Mouse (Mus musculus) lung, postnatal 25 days (tissue): Measurements from ENCODE around the gene Trim34a.
"Not testable (repeated sequence)": the region's sequence is repeated elsewhere in the genome, so short reads cannot be mapped to it uniquely, and the experiment has no call there.

Source experiments
- DNase-seq: peaks from one replicate; pipeline ENCODE4 v3.0.0; 2022; ENCODE audit warnings: low spot score

The Trim34a gene

DNA sequence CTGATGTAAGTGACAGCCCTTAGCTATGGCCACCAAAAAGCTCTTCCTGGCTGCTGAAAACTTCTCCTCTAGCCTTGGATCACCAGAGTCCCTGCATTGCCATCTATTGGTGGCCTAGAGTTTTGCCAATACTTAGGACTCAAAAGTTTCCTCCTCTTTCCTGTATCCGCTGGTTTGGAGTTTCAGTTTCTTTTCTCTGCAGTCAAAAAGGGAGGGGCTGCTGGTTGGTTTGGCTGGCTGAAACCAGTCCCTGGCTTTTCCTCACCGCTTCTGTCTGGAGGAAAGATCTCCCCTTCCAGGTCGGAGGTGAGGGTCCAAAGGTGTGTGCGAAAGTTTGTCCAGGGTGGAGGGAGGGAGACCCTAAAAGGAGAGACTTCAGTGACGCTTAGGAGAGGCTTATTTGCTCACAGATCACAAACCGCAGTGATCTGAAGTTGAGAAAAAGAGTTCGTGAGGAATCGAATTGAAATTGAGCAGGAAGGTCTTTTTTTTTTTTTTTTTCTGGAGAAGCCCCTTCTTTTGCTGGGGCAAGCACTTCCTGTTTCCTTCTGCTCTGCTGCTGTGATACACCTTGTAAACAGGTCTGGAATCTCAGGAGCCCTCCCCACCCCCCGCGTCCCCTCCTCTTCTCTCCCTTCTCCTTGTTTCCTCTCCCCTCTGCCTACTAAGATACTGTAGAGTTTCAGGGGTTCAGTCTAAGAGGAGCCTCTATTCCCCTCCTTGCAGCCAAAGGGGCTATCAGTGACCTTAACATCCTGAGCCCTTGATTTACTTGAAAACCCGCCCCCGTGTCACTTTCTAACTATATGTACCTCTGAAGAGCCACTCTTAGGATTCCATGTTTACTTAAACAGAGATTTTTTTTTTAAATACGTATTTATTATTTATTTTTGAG lies at the start of gene Trim34a:
Gene Trim34a, plus strand, starts transcription at position 171 of the 895 bp plus-strand sequence.
- DNase-seq, result peak; percentile 90

DNA sequence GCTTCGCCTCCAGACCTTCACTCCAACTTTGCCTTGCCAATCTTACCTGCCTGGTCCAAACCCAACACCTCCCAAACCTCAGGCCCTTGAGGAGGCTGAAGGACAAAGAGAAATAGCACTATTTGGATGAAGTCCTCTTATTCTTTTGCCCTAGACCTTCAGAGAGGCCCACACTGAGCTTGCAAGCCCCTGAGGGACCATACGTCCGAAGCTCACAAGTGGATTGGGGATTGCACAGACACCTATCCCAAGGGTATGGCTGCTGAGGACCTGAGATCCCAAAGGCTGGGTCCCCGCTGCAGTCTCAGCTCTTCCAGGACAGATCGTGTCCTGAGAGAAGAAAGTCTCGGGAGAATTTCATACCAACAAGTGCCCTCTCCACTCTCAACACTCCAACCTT lies 48.4 kb upstream of the Trim34a start, which contains the start of gene Olfr649:
Gene Olfr649, minus strand, starts transcription at position 101 of the 400 bp plus-strand sequence.
- DNase-seq, result no peak

DNA sequence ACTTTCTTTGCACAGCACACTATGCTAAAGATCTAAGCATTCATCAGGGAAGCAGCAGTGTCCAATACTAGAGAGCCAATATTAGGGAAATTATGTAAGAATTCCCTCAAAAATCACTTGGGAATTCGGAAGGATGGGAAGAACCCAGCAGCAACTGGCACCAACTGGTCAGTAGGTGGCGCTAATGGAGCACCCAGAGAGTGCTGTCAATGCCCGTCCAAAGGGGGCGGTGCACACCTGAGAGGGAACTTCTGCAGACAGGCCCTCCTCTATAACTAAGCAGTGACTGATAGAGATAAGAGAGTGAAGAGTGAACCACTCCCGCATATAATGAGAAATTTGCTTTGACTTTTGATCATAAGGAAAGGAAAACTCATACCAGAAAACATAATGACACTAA lies 44.4 kb upstream of the Trim34a start:
- DNase-seq, result peak; percentile 75

DNA sequence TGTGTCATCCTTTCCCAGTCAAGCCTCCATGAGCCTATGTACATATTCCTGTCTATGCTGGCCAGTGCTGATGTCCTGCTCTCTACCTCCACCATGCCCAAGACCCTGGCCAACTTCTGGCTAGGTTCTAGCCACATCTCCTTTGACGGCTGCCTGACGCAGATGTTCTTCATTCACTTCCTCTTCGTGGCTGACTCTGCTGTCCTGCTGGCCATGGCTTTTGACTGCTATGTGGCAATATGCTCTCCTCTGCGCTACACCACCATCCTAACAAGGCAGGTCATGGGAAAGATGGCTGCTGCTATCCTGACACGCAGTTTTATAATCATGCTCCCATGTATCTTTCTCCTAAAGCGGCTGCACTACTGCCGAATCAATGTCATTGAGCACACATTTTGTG lies 38.1 kb upstream of the Trim34a start:
- peak; percentile 10 for DNase-seq

DNA sequence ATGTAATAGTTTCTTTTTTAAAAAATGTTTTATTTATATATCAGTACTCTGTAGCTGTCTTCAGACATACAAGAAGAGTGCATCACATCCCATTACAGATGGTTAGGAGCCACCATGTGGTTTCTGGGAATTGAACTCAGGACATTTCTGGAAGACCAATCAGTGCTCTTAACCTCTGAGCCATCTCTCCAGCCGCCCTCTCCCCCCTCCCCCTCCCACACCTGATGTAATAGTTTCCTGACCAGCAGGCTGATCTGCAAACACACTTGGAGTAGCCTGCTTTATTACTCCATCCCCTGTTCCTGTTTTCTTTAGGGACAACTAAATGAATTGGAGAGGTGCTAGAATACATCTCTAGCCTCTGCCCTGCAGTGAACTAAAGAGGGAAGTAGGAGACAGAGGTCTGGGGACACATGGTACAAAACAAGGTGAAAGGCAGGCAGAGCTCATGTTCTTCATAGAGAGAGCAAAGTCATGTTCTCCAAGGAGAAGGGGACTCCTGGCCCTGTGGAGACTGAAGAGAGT lies 28.2 kb upstream of the Trim34a start:
- DNase-seq, result no peak

DNA sequence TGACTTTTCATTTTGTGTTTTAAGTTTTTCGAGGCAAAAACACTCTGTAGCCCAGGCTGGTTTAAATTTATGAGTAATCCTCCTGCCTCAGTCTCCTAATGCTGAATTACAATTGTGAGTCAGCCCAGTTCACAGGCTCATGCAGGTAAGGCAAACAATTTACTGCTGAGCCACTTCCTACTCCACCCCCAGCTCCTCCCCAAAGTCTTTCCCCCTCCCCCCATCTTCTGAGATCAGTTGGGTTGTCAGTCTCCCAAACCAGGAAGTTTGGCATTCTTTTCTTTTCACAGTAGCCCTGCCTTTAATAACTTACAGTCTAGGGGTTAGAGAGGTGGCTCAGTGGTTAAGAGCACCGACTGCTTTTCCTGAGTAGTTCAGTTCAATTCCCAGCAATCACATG lies 26.4 kb upstream of the Trim34a start:
- DNase-seq, result no peak

DNA sequence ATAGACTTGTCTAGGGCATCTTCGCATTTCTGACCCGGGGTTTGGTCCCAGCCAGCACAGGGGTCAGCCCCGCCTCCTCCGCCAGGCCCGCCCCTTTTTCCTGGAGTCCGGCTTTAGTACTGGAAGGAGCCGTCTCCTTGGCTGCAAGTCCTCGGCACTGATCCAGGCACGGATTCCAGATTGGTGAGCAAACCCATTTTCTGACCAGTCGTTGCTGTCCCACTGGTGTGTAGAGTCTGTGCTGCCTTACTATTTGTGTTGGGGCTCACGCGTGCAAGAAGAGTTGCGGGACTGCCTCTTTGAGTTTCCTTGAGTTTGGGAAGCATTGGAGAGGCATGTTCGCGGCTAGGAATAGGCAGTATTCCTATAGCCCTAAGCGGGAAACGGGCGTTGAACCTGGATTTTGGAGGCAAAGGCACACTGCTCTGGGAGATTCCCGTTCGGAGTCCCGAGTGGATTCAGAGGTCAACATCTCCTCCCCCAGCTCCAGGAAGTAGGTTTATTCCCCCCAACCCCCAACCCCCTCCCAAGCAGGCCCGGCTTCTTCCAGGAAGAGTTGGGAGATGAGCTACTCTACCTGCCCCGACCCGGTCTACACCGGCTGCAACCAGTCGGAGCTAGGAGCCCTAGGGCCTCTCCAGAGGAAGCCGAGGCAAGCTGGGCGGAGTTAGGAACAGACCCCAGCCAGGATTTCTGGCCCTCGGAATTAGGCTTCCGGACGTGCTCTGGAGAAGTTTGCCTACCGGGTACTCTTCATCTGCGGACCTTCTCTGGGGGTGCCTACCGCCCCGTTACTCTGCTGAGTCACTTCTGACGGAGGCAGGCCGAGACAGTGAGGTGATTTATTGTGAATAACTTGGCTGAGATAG lies 25.3 kb upstream of the Trim34a start, which contains the start of gene Trim6:
Gene Trim6, plus strand, starts transcription at position 93 of the 869 bp plus-strand sequence.
- peak; percentile 85 for DNase-seq

DNA sequence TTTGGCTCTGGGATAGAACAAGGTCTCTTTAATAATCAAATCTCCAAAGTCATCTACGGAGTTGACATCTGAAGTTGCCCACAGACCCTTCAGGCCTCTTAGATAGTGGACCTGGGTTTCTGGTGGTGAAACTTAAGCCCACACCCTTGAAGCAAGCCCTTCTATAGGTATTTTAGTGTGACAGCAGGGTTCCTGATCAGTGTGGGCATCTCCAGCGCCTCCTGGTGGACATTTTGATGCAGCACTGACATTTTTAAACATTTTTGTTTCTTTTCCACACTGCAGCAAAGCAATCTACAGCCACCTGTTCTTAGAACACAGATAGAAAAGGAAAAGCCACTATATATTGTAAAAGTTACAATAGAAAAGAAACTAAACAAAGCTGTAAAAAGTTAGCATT lies 13.1 kb upstream of the Trim34a start:
- peak; percentile 28 for DNase-seq

DNA sequence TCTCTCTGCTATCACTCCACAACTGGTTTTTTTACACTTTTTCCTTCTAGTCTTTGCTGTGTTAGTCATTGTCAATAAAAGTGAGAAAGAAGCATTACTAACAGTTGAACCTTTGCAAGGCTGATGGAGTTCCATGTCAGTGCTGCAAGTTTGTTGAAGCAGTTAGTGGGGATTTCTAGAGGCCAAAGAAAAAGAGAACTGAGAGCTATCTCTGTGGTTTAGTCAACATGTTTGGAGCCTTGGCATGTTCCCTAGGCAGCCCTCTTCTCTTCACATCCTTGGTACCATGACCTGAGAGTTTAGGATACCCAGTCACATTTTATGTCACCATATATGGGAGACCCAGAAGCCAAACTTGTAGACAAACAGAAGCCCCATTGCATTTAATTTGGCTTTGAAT lies 3.4 kb upstream of the Trim34a start:
- DNase-seq, result no peak

DNA sequence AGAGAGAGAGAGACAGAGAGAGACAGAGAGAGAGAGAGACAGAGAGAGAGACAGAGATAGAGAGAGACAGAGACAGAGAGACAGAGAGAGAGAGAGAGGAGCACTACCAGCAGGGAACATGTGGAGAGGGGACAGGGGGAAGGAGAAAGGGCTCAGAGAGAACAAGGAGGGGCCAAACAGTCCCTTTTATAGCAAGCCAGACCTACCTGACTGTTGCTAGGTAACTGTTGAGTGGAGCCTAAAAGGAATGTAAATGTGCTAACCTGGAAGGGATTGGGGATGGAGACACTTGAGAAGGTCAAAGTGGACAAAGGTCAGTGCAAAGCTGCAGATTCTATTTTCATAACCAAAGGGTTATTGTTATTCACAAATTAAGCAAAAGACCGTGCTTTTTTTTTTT lies 641 bp upstream of the Trim34a start:
- no peak for DNase-seq

DNA sequence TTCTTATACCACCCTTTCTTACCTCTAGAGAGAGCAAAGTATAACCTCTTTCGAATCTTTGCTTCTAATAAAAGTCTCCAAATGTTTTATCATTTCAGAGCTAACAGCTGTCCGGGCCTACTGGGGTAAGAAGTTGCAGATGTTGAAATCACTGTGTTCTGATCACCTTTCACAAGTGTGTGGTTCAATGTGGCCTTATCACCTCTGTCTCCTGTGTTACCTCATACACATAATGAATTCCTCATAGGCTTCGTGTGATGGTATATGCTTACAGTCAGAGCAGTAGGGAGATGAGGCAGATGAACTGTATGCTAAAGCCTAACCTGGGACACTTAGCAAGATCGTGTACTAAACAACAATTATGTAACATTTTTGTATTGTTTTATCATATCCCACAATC lies 16.1 kb downstream of the Trim34a start:
- not testable (repeated sequence) for DNase-seq

DNA sequence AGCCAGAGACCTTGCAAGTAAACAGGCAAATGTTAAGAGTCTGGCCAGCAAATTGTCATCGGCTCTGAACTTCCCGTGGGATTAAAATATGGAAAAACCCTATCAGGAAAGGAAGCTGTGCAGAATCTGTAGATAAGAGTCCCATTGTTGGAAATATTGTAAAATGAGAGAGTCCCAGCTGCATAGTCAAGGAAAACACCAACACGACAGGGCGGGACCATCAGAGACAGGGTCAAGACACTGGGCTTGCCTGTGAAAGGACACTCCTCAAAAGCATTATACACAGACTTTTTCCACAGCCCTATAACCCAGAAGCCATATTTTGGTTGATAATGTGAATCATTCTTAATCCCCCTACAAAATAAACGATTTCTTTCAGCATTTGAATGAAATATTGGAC lies 21.1 kb downstream of the Trim34a start:
- not testable (repeated sequence) for DNase-seq

DNA sequence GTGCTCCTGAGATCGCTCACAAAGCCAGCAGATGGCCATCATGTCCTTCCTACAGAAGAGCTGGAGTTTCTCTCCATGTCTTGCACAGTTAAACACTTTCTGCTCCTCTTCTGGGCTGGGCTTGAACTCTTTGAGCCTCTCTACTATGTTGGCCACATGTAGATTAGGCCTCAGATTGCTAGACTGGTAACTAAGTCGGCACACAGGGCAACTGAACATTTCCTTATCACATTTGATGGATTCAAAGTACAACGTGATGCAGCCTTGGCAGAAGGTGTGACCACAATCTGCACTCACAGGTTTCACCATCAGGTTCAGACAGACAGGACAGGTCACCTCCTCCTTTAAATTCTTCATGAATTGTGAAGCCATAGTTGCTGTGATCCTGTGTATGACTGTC lies 35.1 kb downstream of the Trim34a start:
- DNase-seq, result not testable (repeated sequence)

DNA sequence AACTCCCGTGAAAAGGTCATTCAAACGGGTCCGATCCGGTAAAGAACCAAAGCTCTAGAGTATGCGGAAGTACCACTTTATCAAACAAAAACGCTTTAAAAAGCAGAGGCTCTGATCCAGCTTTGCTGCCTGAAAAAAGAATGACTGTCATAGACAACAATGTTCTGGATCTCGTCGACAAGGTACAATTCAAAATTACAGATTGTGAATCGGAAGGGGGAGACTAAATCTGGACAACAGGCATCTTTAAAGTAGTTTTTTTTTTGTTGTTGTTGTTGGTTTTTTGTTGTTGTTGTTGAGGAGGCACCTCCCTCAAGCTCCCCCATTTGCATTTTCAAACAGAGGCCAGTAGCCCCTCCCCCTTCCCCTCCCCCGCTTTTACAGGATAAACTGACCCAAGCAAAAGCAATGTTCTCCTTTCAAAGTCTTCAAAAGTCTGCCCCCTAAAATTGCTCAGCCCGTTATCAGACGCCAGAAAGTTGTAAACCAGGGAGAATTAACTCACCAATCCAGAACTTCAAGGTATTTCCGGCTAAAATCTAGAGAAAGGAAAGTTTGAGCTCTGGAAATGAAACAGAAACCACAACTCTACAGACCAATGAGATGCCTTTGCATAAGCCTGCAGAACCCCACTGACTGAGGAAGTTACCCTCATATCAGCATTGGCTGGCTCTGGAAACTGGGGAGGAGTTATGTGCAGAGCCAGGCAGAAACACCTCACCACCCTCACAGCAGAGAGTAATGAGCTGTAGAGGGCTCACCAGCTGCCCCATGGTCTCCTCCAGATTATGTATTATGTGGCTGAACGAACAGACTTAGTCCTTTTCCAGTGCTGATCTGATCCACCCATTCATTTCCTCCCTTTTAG lies 43.6 kb downstream of the Trim34a start, which contains the start of gene Trim5:
Gene Trim5, minus strand, starts transcription at position 519 of the 868 bp plus-strand sequence.
- DNase-seq, result not testable (repeated sequence)

DNA sequence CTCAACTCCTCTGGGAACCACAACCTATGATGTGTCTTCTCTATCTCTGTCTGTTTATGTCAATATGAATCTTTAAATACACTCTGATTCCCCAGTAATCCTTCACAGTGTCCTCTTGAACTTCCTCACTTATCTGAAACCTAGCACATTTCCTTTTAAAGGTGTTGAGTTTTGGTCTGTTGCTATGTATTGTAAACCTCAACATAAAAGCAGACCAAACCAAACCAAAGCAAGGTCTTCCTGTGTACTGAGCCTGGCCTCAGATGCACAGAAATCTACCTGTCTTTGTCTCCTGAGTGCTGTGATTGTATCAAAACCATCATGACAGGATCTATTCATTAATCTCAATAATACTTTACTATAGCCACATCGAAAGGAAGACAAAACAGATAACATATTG lies 46.4 kb downstream of the Trim34a start:
- no peak for DNase-seq

DNA sequence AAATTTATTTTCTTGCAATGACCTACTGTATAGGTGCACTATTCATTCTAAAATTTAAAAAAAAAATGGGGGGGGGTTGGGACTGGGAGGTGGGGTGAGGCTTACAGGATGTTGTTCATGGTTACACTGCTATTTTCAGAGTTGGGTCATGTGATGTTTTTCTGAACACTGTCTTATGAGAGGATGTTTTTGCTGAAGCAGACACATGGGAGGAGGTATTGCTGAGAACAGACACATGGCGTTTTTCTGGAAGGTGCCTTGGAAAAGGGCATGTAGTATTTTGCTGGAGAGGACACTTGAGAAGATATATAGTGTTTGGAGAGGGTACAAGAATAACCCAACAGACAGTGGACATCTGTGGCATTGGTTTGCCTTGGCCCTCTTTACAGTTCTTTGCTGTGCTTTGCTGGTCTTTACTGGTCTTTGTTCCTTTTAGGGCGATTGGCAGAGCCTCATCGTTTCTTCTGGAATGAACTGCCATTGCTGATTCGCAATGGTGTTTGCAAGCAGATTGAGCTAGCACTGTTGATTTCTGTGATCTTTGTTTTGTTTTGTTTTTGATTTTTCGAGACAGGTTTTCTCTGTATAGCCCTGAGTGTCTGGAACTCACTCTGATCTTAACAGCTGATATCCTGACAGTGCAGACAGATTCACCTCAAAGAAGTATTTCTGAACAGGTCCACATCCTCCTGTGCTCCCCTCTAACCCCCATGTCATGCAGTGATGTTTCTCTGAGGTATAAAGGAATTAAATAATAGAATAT lies 47.6 kb downstream of the Trim34a start:
- peak; percentile 8 for DNase-seq
